Mouse (Mus musculus): ENCODE measurements around the gene Rnf212b. TPM values are rescaled to one million over a fixed set of nuclear protein-coding genes. Genes with fewer than 3 reads are reported as not detected.

The Rnf212b gene
- total and polyA plus RNA-seq, 2 experiments from 2014 or later, result not detected

GRCm38 (mm10) chr14:54900383-54900782 is 86.4 kb downstream of the Rnf212b start:
- Histone ChIP-seq H3K9ac (no peak overlapping the region), H3K4me2 (ENCODE audit: low read depth) (no peak overlapping the region), H3K36me3 (ENCODE audit: insufficient read depth) (peaks cover 43% of the 10 kb centered on the region), H3K9me3 (ENCODE audit: low read length) (no peaks in the 10 kb centered on the region), H3K4me1 (ENCODE audit: insufficient read depth) (no peaks in the 10 kb centered on the region), H3K27me3 (ENCODE audit: insufficient read depth, low read length) (no peaks in the 10 kb centered on the region), H3K27ac (ENCODE audit: low read depth, low read length) (peak overlapping the region; percentile 15; the same call in 1 of the 2 replicates), H3K4me3 (ENCODE audit: low read depth, low read length) (no peak overlapping the region)
- ATAC-seq (peak; percentile 82), DNase-seq (peak; percentile 90)
- WGBS, result 1% methylated on average over 3 of the region's 3 CpGs
- peak; percentile 89 for TF ChIP-seq CTCF (IDR thresholded peaks at IDR 0.05; ENCODE audit: low read depth)

GRCm38 (mm10) chr14:54903641-54904040 is 89.7 kb downstream of the Rnf212b start:
- 93% methylated on average over 4 of the region's 4 CpGs for WGBS

More at GRCm38 (mm10) chr14:54903641-54904040, 89.7 kb downstream of the Rnf212b start:
- DNase-seq (no peak), ATAC-seq (no peak)
- Histone ChIP-seq H3K9ac (no peak overlapping the region), H3K9me3 (ENCODE audit: low read length) (no peaks in the 10 kb centered on the region), H3K4me3 (ENCODE audit: low read depth, low read length) (no peak overlapping the region), H3K27me3 (ENCODE audit: insufficient read depth, low read length) (no peaks in the 10 kb centered on the region), H3K4me1 (ENCODE audit: insufficient read depth) (no peaks in the 10 kb centered on the region), H3K36me3 (ENCODE audit: insufficient read depth) (peaks cover 45% of the 10 kb centered on the region), H3K27ac (ENCODE audit: low read depth, low read length) (no peak overlapping the region), H3K4me2 (ENCODE audit: low read depth) (no peak overlapping the region)
- no peak for TF ChIP-seq CTCF (IDR thresholded peaks at IDR 0.05; ENCODE audit: low read depth)

Other genes starting within 250 kb of the Rnf212b start
- 4.4 and 6.6 TPM in 2 replicates for gene Ajuba, start 236.6 kb upstream of the Rnf212b start, total RNA-seq (2014; rRNA removed)
- gene Ajuba, start 236.6 kb upstream of the Rnf212b start, polyA plus RNA-seq (2015; fragmentation: Nextera tagmentation; extraction: Ambion mirVana), result 4.4 and 4.5 TPM in 2 replicates
- 6.5 and 12.8 TPM in 2 replicates for gene 4931414P19Rik, start 208.1 kb upstream of the Rnf212b start, total RNA-seq (2014; rRNA removed)
- gene 4931414P19Rik, start 208.1 kb upstream of the Rnf212b start, polyA plus RNA-seq (2015; fragmentation: Nextera tagmentation; extraction: Ambion mirVana), result 2.2 and 3.1 TPM in 2 replicates
- gene Psmb5, start 196.1 kb upstream of the Rnf212b start, total RNA-seq (2014; rRNA removed), result 180 and 239 TPM in 2 replicates
- gene Psmb5, start 196.1 kb upstream of the Rnf212b start, polyA plus RNA-seq (2015; fragmentation: Nextera tagmentation; extraction: Ambion mirVana), result 420 and 499 TPM in 2 replicates
- gene Psmb11, start 192.7 kb upstream of the Rnf212b start, total RNA-seq (2014; rRNA removed), result under 0.01 TPM in 1 of 2 replicates, not detected in the other
- gene Psmb11, start 192.7 kb upstream of the Rnf212b start, polyA plus RNA-seq (2015; fragmentation: Nextera tagmentation; extraction: Ambion mirVana), result 0.04 and 0.08 TPM in 2 replicates
- not detected in 2 replicates for gene Gm17606, start 173.2 kb upstream of the Rnf212b start, total RNA-seq (2014; rRNA removed)
- not detected in 2 replicates for gene Gm17606, start 173.2 kb upstream of the Rnf212b start, polyA plus RNA-seq (2015; fragmentation: Nextera tagmentation; extraction: Ambion mirVana)
- 15.6 and 21.7 TPM in 2 replicates for gene Cdh24, start 172.8 kb upstream of the Rnf212b start, total RNA-seq (2014; rRNA removed)
- 3.8 and 4.6 TPM in 2 replicates for gene Cdh24, start 172.8 kb upstream of the Rnf212b start, polyA plus RNA-seq (2015; fragmentation: Nextera tagmentation; extraction: Ambion mirVana)
- gene 1700123O20Rik, start 127.9 kb upstream of the Rnf212b start, total RNA-seq (2014; rRNA removed), result 32.0 and 36.2 TPM in 2 replicates
- gene 1700123O20Rik, start 127.9 kb upstream of the Rnf212b start, polyA plus RNA-seq (2015; fragmentation: Nextera tagmentation; extraction: Ambion mirVana), result 66.6 and 70.7 TPM in 2 replicates
- 143 and 147 TPM in 2 replicates for gene Acin1, start 127.2 kb upstream of the Rnf212b start, total RNA-seq (2014; rRNA removed)
- gene Acin1, start 127.2 kb upstream of the Rnf212b start, polyA plus RNA-seq (2015; fragmentation: Nextera tagmentation; extraction: Ambion mirVana), result 80.7 and 97.0 TPM in 2 replicates
- 0.14 and 0.15 TPM in 2 replicates for gene Gm29776, start 115.3 kb upstream of the Rnf212b start, total RNA-seq (2014; rRNA removed)
- 0.06 and 0.13 TPM in 2 replicates for gene Gm29776, start 115.3 kb upstream of the Rnf212b start, polyA plus RNA-seq (2015; fragmentation: Nextera tagmentation; extraction: Ambion mirVana)
- 0.38 TPM in 1 of 2 replicates, not detected in the other for gene Cebpe, start 102.0 kb upstream of the Rnf212b start, total RNA-seq (2014; rRNA removed)
- not detected in 2 replicates for gene Cebpe, start 102.0 kb upstream of the Rnf212b start, polyA plus RNA-seq (2015; fragmentation: Nextera tagmentation; extraction: Ambion mirVana)
- gene Slc7a8, start 32.2 kb upstream of the Rnf212b start, total RNA-seq (2014; rRNA removed), result 11.8 and 13.3 TPM in 2 replicates
- gene Slc7a8, start 32.2 kb upstream of the Rnf212b start, polyA plus RNA-seq (2015; fragmentation: Nextera tagmentation; extraction: Ambion mirVana), result 12.5 and 14.5 TPM in 2 replicates
- 7.1 and 7.2 TPM in 2 replicates for gene Homez, start 56.8 kb downstream of the Rnf212b start, total RNA-seq (2014; rRNA removed)
- 2.7 and 6.9 TPM in 2 replicates for gene Homez, start 56.8 kb downstream of the Rnf212b start, polyA plus RNA-seq (2015; fragmentation: Nextera tagmentation; extraction: Ambion mirVana)
- gene Ppp1r3e, start 63.4 kb downstream of the Rnf212b start, total RNA-seq (2014; rRNA removed), result 17.4 and 19.7 TPM in 2 replicates
- 2.3 and 3.3 TPM in 2 replicates for gene Ppp1r3e, start 63.4 kb downstream of the Rnf212b start, polyA plus RNA-seq (2015; fragmentation: Nextera tagmentation; extraction: Ambion mirVana)
- gene Bcl2l2, start 69.2 kb downstream of the Rnf212b start, total RNA-seq (2014; rRNA removed), result 33.2 and 38.0 TPM in 2 replicates
- gene Bcl2l2, start 69.2 kb downstream of the Rnf212b start, polyA plus RNA-seq (2015; fragmentation: Nextera tagmentation; extraction: Ambion mirVana), result 2.5 and 2.9 TPM in 2 replicates
- 3.1 TPM in 1 of 2 replicates, not detected in the other for gene Gm20521, start 69.3 kb downstream of the Rnf212b start, total RNA-seq (2014; rRNA removed)
- gene Gm20521, start 69.3 kb downstream of the Rnf212b start, polyA plus RNA-seq (2015; fragmentation: Nextera tagmentation; extraction: Ambion mirVana), result 0.30 and 0.89 TPM in 2 replicates
- gene Pabpn1, start 78.4 kb downstream of the Rnf212b start, total RNA-seq (2014; rRNA removed), result 113 and 116 TPM in 2 replicates
- 105 and 126 TPM in 2 replicates for gene Pabpn1, start 78.4 kb downstream of the Rnf212b start, polyA plus RNA-seq (2015; fragmentation: Nextera tagmentation; extraction: Ambion mirVana)
- 327 and 359 TPM in 2 replicates for gene Slc22a17, start 99.0 kb downstream of the Rnf212b start, total RNA-seq (2014; rRNA removed)
- 230 and 282 TPM in 2 replicates for gene Slc22a17, start 99.0 kb downstream of the Rnf212b start, polyA plus RNA-seq (2015; fragmentation: Nextera tagmentation; extraction: Ambion mirVana)
- 22.2 and 29.8 TPM in 2 replicates for gene Efs, start 112.0 kb downstream of the Rnf212b start, total RNA-seq (2014; rRNA removed)
- gene Efs, start 112.0 kb downstream of the Rnf212b start, polyA plus RNA-seq (2015; fragmentation: Nextera tagmentation; extraction: Ambion mirVana), result 13.4 and 13.5 TPM in 2 replicates
- gene Il25, start 118.6 kb downstream of the Rnf212b start, total RNA-seq (2014; rRNA removed), result 0.38 TPM in 1 of 2 replicates, not detected in the other
- 0.18 and 0.58 TPM in 2 replicates for gene Il25, start 118.6 kb downstream of the Rnf212b start, polyA plus RNA-seq (2015; fragmentation: Nextera tagmentation; extraction: Ambion mirVana)
- gene Cmtm5, start 122.1 kb downstream of the Rnf212b start, total RNA-seq (2014; rRNA removed), result 17.9 and 19.9 TPM in 2 replicates
- 17.7 and 22.7 TPM in 2 replicates for gene Cmtm5, start 122.1 kb downstream of the Rnf212b start, polyA plus RNA-seq (2015; fragmentation: Nextera tagmentation; extraction: Ambion mirVana)
- gene Myh6, start 152.8 kb downstream of the Rnf212b start, total RNA-seq (2014; rRNA removed), result 0.23 and 5.8 TPM in 2 replicates
- 2.3 and 2.5 TPM in 2 replicates for gene Myh6, start 152.8 kb downstream of the Rnf212b start, polyA plus RNA-seq (2015; fragmentation: Nextera tagmentation; extraction: Ambion mirVana)
- not detected in 2 replicates for gene Gm17428, start 162.8 kb downstream of the Rnf212b start, total RNA-seq (2014; rRNA removed)
- not detected in 2 replicates for gene Gm17428, start 162.8 kb downstream of the Rnf212b start, polyA plus RNA-seq (2015; fragmentation: Nextera tagmentation; extraction: Ambion mirVana)
- 8.5 and 9.3 TPM in 2 replicates for gene Myh7, start 180.5 kb downstream of the Rnf212b start, total RNA-seq (2014; rRNA removed)
- 8.8 and 9.6 TPM in 2 replicates for gene Myh7, start 180.5 kb downstream of the Rnf212b start, polyA plus RNA-seq (2015; fragmentation: Nextera tagmentation; extraction: Ambion mirVana)
- 24.2 and 36.8 TPM in 2 replicates for gene Ngdn, start 201.3 kb downstream of the Rnf212b start, total RNA-seq (2014; rRNA removed)
- 47.9 and 51.3 TPM in 2 replicates for gene Ngdn, start 201.3 kb downstream of the Rnf212b start, polyA plus RNA-seq (2015; fragmentation: Nextera tagmentation; extraction: Ambion mirVana)

Data from forebrain, postnatal 0 days (tissue).